Mouse (Mus musculus): ENCODE results near the gene Atp6v1f. TPM values are rescaled to one million over a fixed set of nuclear protein-coding genes. Genes with fewer than 3 reads are reported as not detected.

The Atp6v1f gene
- total and polyA plus RNA-seq, 3 experiments = 251 to 373 (median 328) TPM

GRCm38 (mm10) chr6:29433804-29434795, 33.4 kb upstream of the Atp6v1f start:
- Histone ChIP-seq H3K4me1 (ENCODE audit: control insufficient read depth in 1 of 2, insufficient read depth in 2 of 2) (peaks cover 18 to 60% of the 10 kb centered on the region in 2 experiments), H3K4me3 (replicated peaks in 1 of 3; ENCODE audit: low read depth in 2 of 3, low read length in 2 of 3, poor library complexity in 1 of 3) (no peak overlapping the region), H3K36me3 (replicated peaks in 1 of 2; ENCODE audit: control insufficient read depth in 1 of 2, insufficient read depth in 1 of 2, low read length in 1 of 2) (no peaks in the 10 kb centered on the region), H3K4me2 (ENCODE audit: insufficient read depth, low read depth, poor library complexity, severe bottlenecking) (no peak overlapping the region), H3K9ac (ENCODE audit: insufficient read depth, low read depth) (no peak overlapping the region), H3K27me3 (replicated peaks) (peaks cover 8% of the 10 kb centered on the region), H3K79me2 (replicated peaks; ENCODE audit: control insufficient read depth, extremely low read depth, insufficient read depth, poor library complexity, severe bottlenecking) (no peaks in the 10 kb centered on the region), H3K9me3 (replicated peaks; ENCODE audit: low read length) (peaks cover 3% of the 10 kb centered on the region), H3K27ac (ENCODE audit: insufficient read depth, low read depth) (no peak overlapping the region)
- dilution Hi-C loops (cut with MboI; ENCODE audit: extremely low pct_ligation_motif_present, extremely low pct_unique_long_range_greater_than_20kb, low sequenced_read_pairs) = no loop called here
- TF ChIP-seq PAX5 (IDR thresholded peaks at IDR 0.05; ENCODE audit: low read length) (no peak), MAFK (IDR thresholded peaks at IDR 0.05; ENCODE audit: insufficient replicate concordance, low read length) (no peak), ELF1 (IDR thresholded peaks at IDR 0.05; ENCODE audit: low read depth, low read length) (no peak), MEF2A (IDR thresholded peaks at IDR 0.05; ENCODE audit: borderline replicate concordance, low read depth, low read length) (no peak), ZMIZ1 (IDR thresholded peaks at IDR 0.05; ENCODE audit: low read depth, low read length) (no peak), SIN3A (IDR thresholded peaks at IDR 0.05; ENCODE audit: low read length) (no peak), TCF12 (IDR thresholded peaks at IDR 0.05; ENCODE audit: low read depth, low read length) (no peak), POLR2A (IDR thresholded peaks at IDR 0.05; ENCODE audit: low read depth, low read length) (no peak), NELFE (IDR thresholded peaks at IDR 0.05; ENCODE audit: low read depth, low read length) (no peak), ZKSCAN1 (IDR thresholded peaks at IDR 0.05; ENCODE audit: borderline replicate concordance, low read depth, low read length) (no peak), UBTF (IDR thresholded peaks at IDR 0.05; ENCODE audit: low read depth, low read length) (no peak), NRF1 (IDR thresholded peaks at IDR 0.05; ENCODE audit: low read depth, low read length) (no peak), ZC3H11A (IDR thresholded peaks at IDR 0.05; ENCODE audit: low read depth, low read length) (no peak), USF2 (conservative IDR thresholded peaks at IDR 0.05; ENCODE audit: low read depth, low read length) (no peak), RAD21 (IDR thresholded peaks at IDR 0.05; ENCODE audit: low read depth, low read length) (no peak), MAX (IDR thresholded peaks at IDR 0.05; ENCODE audit: low read length) (no peak), HCFC1 (IDR thresholded peaks at IDR 0.05; ENCODE audit: low read depth, low read length) (no peak), MAZ (IDR thresholded peaks at IDR 0.05; ENCODE audit: low read depth, low read length) (no peak), IRF4 (IDR thresholded peaks at IDR 0.05; ENCODE audit: low read depth, low read length) (no peak), JUND (conservative IDR thresholded peaks at IDR 0.05; ENCODE audit: low read depth, low read length) (no peak)
- DNase-seq (ENCODE audit: extremely low read depth) = no peak
- in situ Hi-C loops (cut with MboI; ENCODE audit: low pct_ligation_motif_present, low pct_unique_long_range_greater_than_20kb, low sequenced_read_pairs) = no loop called here

Data from CH12.LX (cell line).